Mouse (Mus musculus) spleen, adult 2 months (tissue): ENCODE data around the gene Pabpc4. TPM values are rescaled to one million over a fixed set of nuclear protein-coding genes. Genes with fewer than 3 reads are reported as not detected.
A peak's percentile ranks its signal among the peaks of the same experiment; 100 is the strongest.

Source experiments
- DNase-seq, 2 experiments: peaks; one replicate each; pipeline versions ENCODE4 v3.0.0 to v3.0.0-alpha.2; 2012 to 2021; ENCODE audit warnings: low spot score in 2 of 2, low read depth in 1 of 2
- H3K27ac ChIP-seq: fragments of 200-500 bp; 2 replicates; pipeline ENCODE4 v1.5.1; 2012; ENCODE audit warnings: low read length, inconsistent platforms; ENCODE audit not compliant: insufficient read depth
- H3K27me3 ChIP-seq: fragments of 200-500 bp; 2 replicates; pipeline ENCODE4 v1.6.1; 2012; ENCODE audit warnings: mild to moderate bottlenecking, moderate library complexity, low read length, inconsistent platforms; ENCODE audit not compliant: control insufficient read depth, insufficient read depth
- H3K36me3 ChIP-seq: fragments of 200-500 bp; 2 replicates; pipeline ENCODE4 v1.6.1; 2012; ENCODE audit warnings: mild to moderate bottlenecking, low read length, inconsistent platforms; ENCODE audit not compliant: control insufficient read depth, insufficient read depth
- H3K4me1 ChIP-seq: fragments of 200-500 bp; 2 replicates; pipeline ENCODE4 v1.6.1; 2011; ENCODE audit warnings: inconsistent platforms; ENCODE audit not compliant: control insufficient read depth, insufficient read depth, insufficient read length
- H3K4me3 ChIP-seq: fragments of 200-500 bp; 2 replicates; pipeline ENCODE4 v1.5.1; 2011; ENCODE audit warnings: mild to moderate bottlenecking, inconsistent platforms; ENCODE audit not compliant: insufficient read depth, insufficient read length; ENCODE audit errors: extremely low read depth
- CTCF ChIP-seq: fragments of 200-500 bp; IDR thresholded peaks from 2 replicates; pipeline ENCODE4 v1.5.1; 2011; ENCODE audit warnings: mild to moderate bottlenecking, inconsistent platforms; ENCODE audit not compliant: insufficient read depth, insufficient read length, insufficient replicate concordance; ENCODE audit errors: extremely low read depth
- POLR2A ChIP-seq: fragments of 200-500 bp; IDR thresholded peaks from 2 replicates; pipeline ENCODE4 v1.6.1; 2011; ENCODE audit warnings: low read depth, low read length, inconsistent platforms
- whole genome bisulfite sequencing: fragments of 180-500 bp; shearing (Covaris S2); methylation state at CpG from one replicate; pipeline ENCODE4 v1.1.7; 2018; 5-methylcytosine and 5-hydroxymethylcytosine counted together
- polyA plus RNA-seq: library from polyadenylated mRNA; depleted of rRNA; stranded (reverse); fragments of >200 nt; gene quantifications from 2 replicates; pipeline ENCODE4 v1.2.3, GENCODE M21; 2012

Pabpc4 gene
- polyA plus RNA-seq, 1 experiment, result 137 TPM

- no peaks in the 10 kb centered on the region for H3K4me1 ChIP-seq
- H3K27ac ChIP-seq, result no peak overlapping the region
- H3K27me3 ChIP-seq, result no peaks in the 10 kb centered on the region
- WGBS, result 94% methylated on average over 22 of the region's 22 CpGs
- no peak for TF ChIP-seq CTCF
- no peak overlapping the region for H3K4me3 ChIP-seq
- peaks cover 55% of the 10 kb centered on the region for H3K36me3 ChIP-seq
- DNase-seq, result no peak
These were observed 35.2 kb downstream of the Pabpc4 start for GRCm38 (mm10) chr4:123297195-123297960.

GRCm38 (mm10) chr4:123298226-123298625, 36.1 kb downstream of the Pabpc4 start:
- TF ChIP-seq POLR2A, result no peak
- no peak for TF ChIP-seq CTCF
- Histone ChIP-seq H3K4me3 (no peak overlapping the region), H3K36me3 (peaks cover 50% of the 10 kb centered on the region), H3K27ac (no peak overlapping the region), H3K27me3 (no peaks in the 10 kb centered on the region), H3K4me1 (no peaks in the 10 kb centered on the region)
- 85% methylated on average over 4 of the region's 4 CpGs for WGBS
- DNase-seq, result no peak

- H3K4me1 ChIP-seq, result no peaks in the 10 kb centered on the region
- H3K27me3 ChIP-seq, result no peaks in the 10 kb centered on the region
- WGBS, result 93% methylated on average over 11 of the region's 11 CpGs
- H3K36me3 ChIP-seq, result peaks cover 48% of the 10 kb centered on the region
- TF ChIP-seq CTCF (no peak), POLR2A (no peak)
- no peak overlapping the region for H3K27ac ChIP-seq
- DNase-seq, result no peak
- no peak overlapping the region for H3K4me3 ChIP-seq
These were observed 37.0 kb downstream of the Pabpc4 start for GRCm38 (mm10) chr4:123298980-123299670.

GRCm38 (mm10) chr4:123305789-123306188, 43.6 kb downstream of the Pabpc4 start:
- Histone ChIP-seq H3K4me1 (peaks cover 5% of the 10 kb centered on the region; the same call in 1 of the 2 replicates), H3K27me3 (no peaks in the 10 kb centered on the region), H3K27ac (no peak overlapping the region), H3K36me3 (peaks cover 5% of the 10 kb centered on the region), H3K4me3 (no peak overlapping the region)
- TF ChIP-seq CTCF, result peak; percentile 24; the same call in 1 of the 2 replicates
- no peak for TF ChIP-seq POLR2A
- DNase-seq, result peak in 1 of 2 experiments; percentile 27
- 4% methylated on average over 3 of the region's 3 CpGs for WGBS

GRCm38 (mm10) chr4:123306999-123307398, 44.8 kb downstream of the Pabpc4 start:
- Histone ChIP-seq H3K27ac (no peak overlapping the region), H3K4me1 (peaks cover 5% of the 10 kb centered on the region; the same call in 1 of the 2 replicates), H3K4me3 (no peak overlapping the region), H3K27me3 (no peaks in the 10 kb centered on the region), H3K36me3 (peaks cover 5% of the 10 kb centered on the region; the same call in 1 of the 2 replicates)
- DNase-seq, result no peak
- 92% methylated on average over 10 of the region's 10 CpGs for WGBS
- no peak for TF ChIP-seq POLR2A
- TF ChIP-seq CTCF, result no peak

DNA sequence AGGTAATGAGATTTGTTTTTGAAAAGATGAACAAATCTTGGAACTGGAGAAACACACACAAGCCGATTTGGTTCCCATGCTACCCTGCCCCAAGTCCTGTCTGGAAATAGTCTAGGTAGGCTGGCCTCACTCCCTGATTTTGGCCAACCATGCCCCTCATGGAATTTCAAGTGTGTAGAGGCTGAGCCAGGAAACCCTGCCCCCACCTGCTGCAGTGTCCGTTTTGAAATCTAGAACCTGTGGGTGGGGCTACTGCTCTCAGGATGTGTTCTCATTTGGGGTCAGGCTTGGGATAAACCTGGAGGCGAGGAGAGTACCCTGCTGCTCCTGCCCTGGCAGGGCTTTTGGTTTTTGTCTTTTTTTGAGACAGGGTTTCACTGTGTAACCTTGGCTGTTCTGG, 46.1 kb downstream of the Pabpc4 start:
- 66% methylated on average over 3 of the region's 3 CpGs for WGBS
- no peak for TF ChIP-seq POLR2A
- 0 out of 2 replicates have a peak, but pooled peaks cover 1% of the 10 kb centered on the region for H3K36me3 ChIP-seq
- H3K27me3 ChIP-seq, result no peaks in the 10 kb centered on the region
- peaks cover 7% of the 10 kb centered on the region; the same call in 1 of the 2 replicates for H3K4me1 ChIP-seq
- DNase-seq, result no peak
- H3K4me3 ChIP-seq, result no peak overlapping the region
- H3K27ac ChIP-seq, result no peak overlapping the region

DNA sequence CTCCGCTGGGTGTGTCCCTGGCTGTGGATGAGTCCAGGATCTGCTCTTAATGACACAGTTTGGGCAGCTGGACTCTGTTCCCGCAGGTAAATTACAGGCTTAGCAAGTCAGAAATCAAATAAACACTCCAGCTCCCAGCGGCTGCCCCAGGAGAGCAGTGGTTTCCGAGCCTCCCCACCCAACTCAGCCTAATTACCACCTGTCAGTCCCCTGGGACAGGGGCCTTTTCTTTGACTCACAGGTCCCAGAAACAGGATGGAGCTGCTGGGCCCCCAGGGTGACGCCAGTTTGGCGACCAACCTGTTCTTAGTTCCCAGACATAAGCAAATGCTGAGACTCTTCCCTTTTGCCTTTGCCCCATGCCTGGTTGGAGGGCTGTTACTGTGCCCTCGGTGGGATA, 49.7 kb downstream of the Pabpc4 start:
- TF ChIP-seq POLR2A (no peak), CTCF (no peak)
- Histone ChIP-seq H3K27me3 (no peaks in the 10 kb centered on the region), H3K4me3 (no peak overlapping the region), H3K4me1 (peaks cover 2% of the 10 kb centered on the region; the same call in 1 of the 2 replicates), H3K36me3 (no peaks in the 10 kb centered on the region), H3K27ac (no peak overlapping the region)
- peak in 1 of 2 experiments; percentile 11 for DNase-seq
- WGBS, result 50% methylated on average over 7 of the region's 7 CpGs
